Mouse (Mus musculus): Measurements from ENCODE around the gene Tollip. TPM values are rescaled to one million over a fixed set of nuclear protein-coding genes. Genes with fewer than 3 reads are reported as not detected.

The Tollip gene
- total RNA-seq, 2 experiments from 2014 or later, result 108 to 120 TPM

Other genes with a start within 250 kb of the Tollip start
- 1 to 10 TPM in 1 of 2 experiments, under 1 TPM in 1; 0.69 to 1.0 TPM for gene Muc2, start 228.2 kb downstream of the Tollip start, total RNA-seq (2021)
- gene Muc5ac, start 129.5 kb downstream of the Tollip start, total RNA-seq (2021), result not detected
- not detected for gene Muc5b, start 79.4 kb downstream of the Tollip start, total RNA-seq (2021)
- 100 to 1,000 TPM; 166 to 172 TPM for gene Brsk2, start 31.2 kb upstream of the Tollip start, total RNA-seq (2021)
- 10 to 100 TPM; 20.5 to 20.9 TPM for gene Mob2, start 142.6 kb upstream of the Tollip start, total RNA-seq (2021)
- 100 to 1,000 TPM; 139 to 150 TPM for gene Dusp8, start 177.3 kb upstream of the Tollip start, total RNA-seq (2021)
- not detected for gene Gm45618, start 202.2 kb upstream of the Tollip start, total RNA-seq (2021)
- not detected for gene Gm39115, start 217.5 kb upstream of the Tollip start, total RNA-seq (2021)
- gene Gm45337, start 226.1 kb upstream of the Tollip start, total RNA-seq (2021), result not detected
- gene Gm29735, start 238.6 kb upstream of the Tollip start, total RNA-seq (2021), result not detected
- not detected for gene Gm4553, start 247.2 kb upstream of the Tollip start, total RNA-seq (2021)